Mouse (Mus musculus): ENCODE measurements around the gene Trim10.

Trim10 gene

DNA sequence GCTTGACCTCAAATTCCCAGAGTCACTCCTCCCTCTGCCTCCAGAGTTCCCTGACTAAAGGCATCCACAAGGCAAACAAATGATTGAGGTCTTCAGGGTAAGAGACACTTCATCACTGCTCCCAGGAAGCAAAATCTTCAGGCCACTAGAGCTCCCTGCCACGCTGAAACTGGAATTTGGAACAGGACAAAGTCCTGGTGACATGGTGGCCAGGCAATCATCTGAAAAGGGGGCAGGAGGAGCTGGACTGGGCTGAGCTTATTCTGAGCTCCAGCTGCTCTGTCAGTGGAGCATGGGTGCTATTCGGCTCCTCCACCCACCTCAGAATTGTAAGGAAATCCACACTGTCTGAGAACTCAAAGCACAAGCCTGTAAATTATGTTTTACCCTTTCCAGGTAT, 42.7 kb downstream of the Trim10 start:
- DNase-seq (ENCODE audit: low read depth, low spot score), result no peak

DNA sequence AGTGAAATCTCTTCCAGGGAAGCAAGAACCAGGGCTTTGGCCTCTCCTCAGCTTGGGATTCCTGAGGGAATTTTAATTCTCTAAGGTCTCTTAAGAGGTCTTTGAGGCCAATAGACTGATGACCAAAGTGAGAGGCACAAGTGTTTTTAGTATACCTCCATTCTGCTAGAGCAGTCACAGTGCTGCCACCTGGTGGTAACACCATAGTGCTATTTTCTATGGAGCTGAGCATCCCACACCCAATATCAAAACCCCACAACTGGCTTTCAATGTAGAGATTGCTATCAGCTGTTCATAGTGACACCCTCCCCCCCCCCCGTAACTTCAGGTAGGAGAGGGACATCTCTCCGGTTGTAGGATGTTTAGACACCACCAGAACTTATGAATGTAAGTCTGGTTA, 44.7 kb downstream of the Trim10 start:
- peak; percentile 28 for DNase-seq (ENCODE audit: low read depth, low spot score)

DNA sequence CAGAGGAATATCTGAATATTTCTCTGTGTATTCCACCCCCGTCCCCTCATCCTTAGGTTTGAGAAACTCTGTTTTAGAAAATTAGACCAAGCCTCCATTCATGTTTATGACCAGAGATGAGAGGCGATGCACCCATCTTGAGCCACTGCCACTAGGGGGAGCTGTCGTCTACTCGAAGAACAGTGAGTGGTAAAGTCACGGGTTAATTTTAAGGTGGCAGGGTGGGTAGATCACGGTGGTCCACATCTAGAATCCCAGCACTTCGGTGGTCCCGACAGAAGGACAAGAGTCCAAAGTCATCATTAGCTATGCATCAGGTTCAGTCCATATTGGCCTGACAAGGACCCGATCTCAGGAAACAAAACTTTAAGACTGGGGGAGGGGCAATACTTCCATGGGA, 45.7 kb downstream of the Trim10 start:
- no peak for DNase-seq (ENCODE audit: low read depth, low spot score)

DNA sequence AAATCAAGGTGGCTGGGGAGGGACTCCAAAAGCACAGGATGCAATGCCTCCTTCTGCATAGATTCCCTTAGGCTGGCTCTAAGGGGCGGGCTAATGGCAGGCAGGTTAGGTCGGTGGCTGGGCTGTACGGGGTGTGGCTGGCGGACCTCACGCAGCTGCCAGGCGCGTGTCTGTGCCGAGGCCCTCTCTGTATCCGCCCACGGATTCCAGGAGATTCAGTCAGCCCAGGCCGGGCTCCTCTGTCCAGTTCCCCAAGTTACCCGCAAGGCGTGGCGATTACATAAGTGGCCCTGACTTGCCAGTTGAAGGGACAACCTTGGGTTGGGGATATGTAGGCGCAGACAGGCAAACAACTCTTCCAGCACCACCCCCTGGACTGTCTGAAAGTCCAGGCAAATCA, 50.9 kb downstream of the Trim10 start:
- no peak for DNase-seq (ENCODE audit: low read depth, low spot score)

DNA sequence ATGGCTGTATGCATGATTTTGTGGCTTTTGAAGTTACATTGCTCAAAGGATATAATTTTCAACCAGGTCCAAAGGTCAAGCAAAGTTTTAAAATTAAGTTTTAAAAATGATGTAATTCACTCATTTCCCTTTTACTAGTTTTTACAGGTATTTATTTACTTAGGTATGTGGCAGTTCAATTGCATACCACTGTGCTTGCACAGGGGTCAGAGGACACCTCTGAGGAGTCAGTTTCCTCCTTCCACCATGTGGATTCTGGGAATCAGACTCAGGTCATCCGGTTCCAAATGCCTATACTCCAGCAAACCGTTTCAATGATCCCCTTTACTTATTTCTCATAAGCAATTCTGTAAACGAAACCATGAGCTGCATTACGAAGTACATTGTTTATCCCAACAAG, 53.3 kb downstream of the Trim10 start:
- DNase-seq (ENCODE audit: low read depth, low spot score), result no peak

DNA sequence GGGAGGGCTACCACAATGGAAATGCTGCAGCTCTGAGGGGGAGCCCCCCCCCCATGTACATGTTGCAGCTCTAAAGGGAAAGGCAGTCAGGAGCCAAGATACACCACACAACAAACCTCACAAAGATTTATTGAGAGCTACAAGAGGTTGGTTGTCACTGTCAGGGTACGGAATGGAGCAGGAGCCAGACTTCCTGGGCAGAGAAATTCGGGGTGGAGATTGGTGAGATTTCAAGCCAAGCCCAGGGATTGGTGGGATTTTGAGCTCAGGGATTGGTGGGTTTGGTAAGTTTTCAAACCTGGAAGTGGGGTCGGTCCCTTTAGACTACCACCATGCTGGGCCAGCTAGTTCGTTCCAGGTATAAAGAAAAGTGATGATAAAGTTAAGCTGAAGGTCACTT, 54.1 kb downstream of the Trim10 start:
- DNase-seq (ENCODE audit: low read depth, low spot score), result no peak
